ENCODE assay signal across 22 mouse cellular contexts in genomic region chr1:184166951-184167350, GRCm38 (mm10).
DNase-seq lines count a peak whose midpoint lies in the region; TF ChIP-seq lines count a peak whose summit lies in the region.
"Had no signal": no experiment of that assay in that cellular context is flagged by ENCODE, and none has a peak within 500 bp of the region (broad histone marks: within the 10 kb centered on the region; RNA-seq: fewer than 3 reads in every experiment).

No protein-coding gene starts in this region.

- H3K9me3 ChIP-seq in forebrain, embryonic 10.5 days, result no peaks in the 10 kb centered on the region
- H3K9me3 ChIP-seq: embryonic facial prominence, embryonic 10.5 days; embryonic facial prominence, embryonic 12.5 days; forebrain, embryonic 13.5 days; forebrain, embryonic 15.5 days had no signal

- H3K4me3 ChIP-seq in C2C12 (ENCODE audit: insufficient read depth, poor library complexity, severe bottlenecking), result no peak overlapping the region
- no peak overlapping the region for H3K4me3 ChIP-seq in cerebellum, adult 2 months (replicated peaks; ENCODE audit: insufficient read depth, low read depth, low read length)
- H3K4me3 ChIP-seq in forebrain, embryonic 10.5 days, result no peak overlapping the region
- H3K4me3 ChIP-seq: embryonic facial prominence, embryonic 10.5 days; embryonic facial prominence, embryonic 12.5 days; erythroblast, embryonic 14.5 days; forebrain, embryonic 13.5 days; forebrain, embryonic 15.5 days had no signal

- H3ac ChIP-seq in C2C12 (ENCODE audit: control insufficient read depth, insufficient read length, low read depth), result no peak overlapping the region

- TF ChIP-seq POLR2A in cerebellum, adult 2 months (IDR thresholded peaks at IDR 0.05; ENCODE audit: borderline replicate concordance, insufficient read depth, low read length), result no peak

- no peaks in the 10 kb centered on the region for H3K79me3 ChIP-seq in C2C12 (ENCODE audit: low read depth)

- no peaks in the 10 kb centered on the region for H3K27me3 ChIP-seq in C2C12 (ENCODE audit: control insufficient read depth, insufficient read depth, insufficient read length)
- no peaks in the 10 kb centered on the region for H3K27me3 ChIP-seq in cerebellum, adult 2 months (ENCODE audit: control insufficient read depth, insufficient read depth, low read length)
- no peaks in the 10 kb centered on the region for H3K27me3 ChIP-seq in forebrain, embryonic 10.5 days (ENCODE audit: poor library complexity, severe bottlenecking)
- H3K27me3 ChIP-seq: embryonic facial prominence, embryonic 12.5 days; forebrain, embryonic 13.5 days; forebrain, embryonic 15.5 days had no signal

- H3K36me3 ChIP-seq in C2C12 (ENCODE audit: control insufficient read depth, insufficient read depth), result no peaks in the 10 kb centered on the region
- H3K36me3 ChIP-seq in forebrain, embryonic 10.5 days (replicated peaks), result no peaks in the 10 kb centered on the region
- H3K36me3 ChIP-seq: embryonic facial prominence, embryonic 10.5 days; embryonic facial prominence, embryonic 12.5 days; forebrain, embryonic 15.5 days had no signal

- H3K4me1 ChIP-seq in cerebellum, adult 2 months (ENCODE audit: control insufficient read depth, insufficient read depth, low read length), result no peaks in the 10 kb centered on the region
- H3K4me1 ChIP-seq in forebrain, embryonic 10.5 days, result no peaks in the 10 kb centered on the region
- H3K4me1 ChIP-seq: embryonic facial prominence, embryonic 10.5 days; embryonic facial prominence, embryonic 12.5 days; forebrain, embryonic 13.5 days had no signal

- no peaks in the 10 kb centered on the region for H3K79me2 ChIP-seq in C2C12 (ENCODE audit: control insufficient read depth, insufficient read depth)

- no peak overlapping the region for H3K27ac ChIP-seq in cerebellum, adult 2 months (ENCODE audit: insufficient read depth, low read length)
- no peak overlapping the region for H3K27ac ChIP-seq in forebrain, embryonic 10.5 days
- H3K27ac ChIP-seq: embryonic facial prominence, embryonic 10.5 days; embryonic facial prominence, embryonic 12.5 days; forebrain, embryonic 13.5 days; forebrain, embryonic 15.5 days had no signal

- peak; percentile 29 for DNase-seq in heart, adult 11 months
- DNase-seq in heart, adult 9 months (ENCODE audit: low spot score in 2 of 2), result no peak
- peak; percentile 48 for DNase-seq in NIH3T3 (ENCODE audit: low read depth)
- no peak for DNase-seq in cerebellum, adult 2 months
- DNase-seq in gastrocnemius, adult 8-10 months (ENCODE audit: low spot score in 2 of 2), result no peak
- no peak for DNase-seq in forebrain, embryonic 10.5 days (ENCODE audit: extremely low spot score, low spot score)
- DNase-seq: adrenal gland, adult 2 months; adrenal gland, postnatal 10 days; adrenal gland, postnatal 25 days; B cell, adult 2 months; cerebellum, adult 11 months; cerebellum, adult 18-20 months; cerebellum, adult 9-10 months; cerebellum, postnatal 10 days; cerebellum, postnatal 25 days; forebrain, postnatal 0 days had no signal

- 74% methylated on average over 2 of the region's 2 CpGs for WGBS in cerebellum, adult 2 months
- 79% methylated on average over 2 of the region's 2 CpGs for WGBS in forebrain, embryonic 10.5 days

- TF ChIP-seq CTCF in C2C12 (IDR thresholded peaks at IDR 0.05; ENCODE audit: control insufficient read depth, insufficient read depth, insufficient read length), result no peak
- no peak for TF ChIP-seq CTCF in cerebellum, adult 2 months (IDR thresholded peaks at IDR 0.05; ENCODE audit: borderline replicate concordance, insufficient read depth, low read depth, low read length)

TF ChIP-seq in C2C12, 6 proteins besides CTCF, POLR2A, EP300 and RAD21:
- TF ChIP-seq MYOD1 (IDR thresholded peaks at IDR 0.05; ENCODE audit: control insufficient read depth, insufficient read length, low read depth) (no peak), CEBPB (IDR thresholded peaks at IDR 0.05; ENCODE audit: low read depth) (no peak), USF1 (IDR thresholded peaks at IDR 0.05; ENCODE audit: low read depth) (peak; percentile 36), FOSL1 (IDR thresholded peaks at IDR 0.05; ENCODE audit: insufficient read depth, low read length, poor library complexity, severe bottlenecking) (no peak)

Comparison
In these comparisons a context has a peak if more than half of its experiments do, and no peak if none do; other contexts are left out.
1. DNase-seq: peak in heart, adult 11 months (single experiment) and NIH3T3 (single experiment); none in heart, adult 9 months (0 of 2), cerebellum, adult 2 months (0 of 2), gastrocnemius, adult 8-10 months (0 of 2) and forebrain, embryonic 10.5 days (single experiment).